Mouse (Mus musculus) bone marrow, adult 2 months (tissue): ENCODE results near the gene Cacna1g. TPM values are rescaled to one million over a fixed set of nuclear protein-coding genes. Genes with fewer than 3 reads are reported as not detected.

ENCODE experiments used
- H3K27ac ChIP-seq: fragments of 200-500 bp; 2 replicates; pipeline ENCODE4 v1.5.1; 2012; ENCODE audit warnings: low read depth, mild to moderate bottlenecking, control low read depth, inconsistent platforms, low read length; ENCODE audit not compliant: control insufficient read depth, poor library complexity, insufficient read depth
- H3K4me1 ChIP-seq: fragments of 200-500 bp; 2 replicates; pipeline ENCODE4 v1.6.1; 2011; ENCODE audit warnings: low read length; ENCODE audit not compliant: control insufficient read depth, insufficient read depth
- H3K4me3 ChIP-seq: fragments of 200-500 bp; replicated peaks from 2 replicates; pipeline ENCODE3; 2011; ENCODE audit warnings: mild to moderate bottlenecking, low read depth, low read length, control low read depth; ENCODE audit not compliant: control insufficient read depth
- CTCF ChIP-seq: fragments of 200-500 bp; IDR thresholded peaks from 2 replicates; pipeline ENCODE4 v1.5.1; 2011; ENCODE audit warnings: low read length, control low read depth; ENCODE audit not compliant: control insufficient read depth, insufficient read depth
- POLR2A ChIP-seq: fragments of 200-500 bp; IDR thresholded peaks from 2 replicates; pipeline ENCODE4 v1.6.1; 2011; ENCODE audit warnings: low read depth, mild to moderate bottlenecking, control low read depth, low read length, borderline replicate concordance; ENCODE audit not compliant: control insufficient read depth
- whole genome bisulfite sequencing: fragments of 180-500 bp; shearing (Covaris S2); methylation state at CpG from one replicate; pipeline ENCODE4 v1.1.7; 2018; 5-methylcytosine and 5-hydroxymethylcytosine counted together
- polyA plus RNA-seq: library from polyadenylated mRNA; stranded (reverse); fragments of >200 nt; gene quantifications from 2 replicates; pipeline ENCODE4 v1.2.4, GENCODE M21; 2011; ENCODE audit warnings: low replicate concordance; ENCODE audit not compliant: missing spikeins, insufficient read depth, insufficient read length

Cacna1g gene
- polyA plus RNA-seq, 1 experiment = 26.8 TPM

- Histone ChIP-seq H3K4me1 (no peaks in the 10 kb centered on the region), H3K27ac (no peak overlapping the region), H3K4me3 (no peak overlapping the region)
- TF ChIP-seq CTCF (no peak), POLR2A (no peak)
- 83% methylated on average over 14 of the region's 14 CpGs for WGBS
Measured at GRCm38 (mm10) chr11:94361166-94361870, 112.7 kb downstream of the Cacna1g start.

GRCm38 (mm10) chr11:94359168-94359567 lies 114.8 kb downstream of the Cacna1g start:
- no peak overlapping the region for H3K27ac ChIP-seq
- TF ChIP-seq CTCF (no peak), POLR2A (no peak)
- H3K4me3 ChIP-seq = no peak overlapping the region
- no peaks in the 10 kb centered on the region for H3K4me1 ChIP-seq
- 89% methylated on average over 12 of the region's 12 CpGs for WGBS

Other genes with a start within 250 kb of the Cacna1g start
- 0.42 TPM in 1 of 2 replicates, not detected in the other for gene Wfikkn2, start 228.2 kb downstream of the Cacna1g start, polyA plus RNA-seq
- gene Gm21885, start 192.3 kb downstream of the Cacna1g start, polyA plus RNA-seq = not detected in 2 replicates
- 172 and 213 TPM in 2 replicates for gene Luc7l3, start 152.2 kb downstream of the Cacna1g start, polyA plus RNA-seq
- gene Ankrd40, start 146.2 kb downstream of the Cacna1g start, polyA plus RNA-seq = 12.9 and 18.6 TPM in 2 replicates
- gene Abcc3, start 81.2 kb downstream of the Cacna1g start, polyA plus RNA-seq = 6.4 and 7.4 TPM in 2 replicates
- gene Spata20, start 12.0 kb upstream of the Cacna1g start, polyA plus RNA-seq = not detected in 2 replicates
- not detected in 2 replicates for gene Epn3, start 25.8 kb upstream of the Cacna1g start, polyA plus RNA-seq
- 3.4 TPM in 1 of 2 replicates, not detected in the other for gene Mycbpap, start 47.5 kb upstream of the Cacna1g start, polyA plus RNA-seq
- 1.4 and 2.3 TPM in 2 replicates for gene Rsad1, start 75.1 kb upstream of the Cacna1g start, polyA plus RNA-seq
- 0.97 TPM in 1 of 2 replicates, not detected in the other for gene Chad, start 90.8 kb upstream of the Cacna1g start, polyA plus RNA-seq
- gene Acsf2, start 127.7 kb upstream of the Cacna1g start, polyA plus RNA-seq = 5.9 and 13.6 TPM in 2 replicates
- 16.6 and 26.1 TPM in 2 replicates for gene Lrrc59, start 155.6 kb upstream of the Cacna1g start, polyA plus RNA-seq
- gene Mrpl27, start 179.6 kb upstream of the Cacna1g start, polyA plus RNA-seq = 24.6 and 30.4 TPM in 2 replicates
- 9.2 and 15.3 TPM in 2 replicates for gene Eme1, start 179.8 kb upstream of the Cacna1g start, polyA plus RNA-seq
- gene Xylt2, start 203.3 kb upstream of the Cacna1g start, polyA plus RNA-seq = 6.3 and 7.4 TPM in 2 replicates
- not detected in 2 replicates for gene Gm11541, start 230.3 kb upstream of the Cacna1g start, polyA plus RNA-seq